ENCODE assay signal across 8 mouse cellular contexts in genomic region chr4:132309849-132310472, GRCm38 (mm10). TPM values are rescaled to one million over a fixed set of nuclear protein-coding genes. Genes with fewer than 3 reads are reported as not detected.
DNase-seq lines count a peak whose midpoint lies in the region; ATAC-seq and TF ChIP-seq lines count a peak whose summit lies in the region.

No protein-coding gene starts in this region.

- peaks cover 55% of the 10 kb centered on the region for H3K36me3 ChIP-seq in C2C12 (ENCODE audit: control insufficient read depth, insufficient read depth)
- peaks cover 40% of the 10 kb centered on the region for H3K36me3 ChIP-seq in heart, embryonic 15.5 days
- peaks cover 22% of the 10 kb centered on the region for H3K36me3 ChIP-seq in lung, embryonic 16.5 days (ENCODE audit: control insufficient read depth, insufficient read depth, low read length)

- H3K79me2 ChIP-seq in C2C12 (ENCODE audit: control insufficient read depth, insufficient read depth): peaks cover 30% of the 10 kb centered on the region

- TF ChIP-seq CTCF in C2C12 (IDR thresholded peaks at IDR 0.05; ENCODE audit: control insufficient read depth, insufficient read depth, insufficient read length): no peak

- peak; percentile 41; the same call in 1 of the 2 replicates for ATAC-seq in heart, embryonic 15.5 days (replicated peaks; ENCODE audit: insufficient number of reproducible peaks, insufficient read depth, low FRiP score, low read depth)
- peak; percentile 21; the same call in 1 of the 2 replicates for ATAC-seq in lung, embryonic 16.5 days (ENCODE audit: low read depth)
- peak; percentile 42; the same call in 1 of the 2 replicates for ATAC-seq in neutrophil, adult 5-6 weeks (ENCODE audit: extremely low read depth, insufficient number of reproducible peaks, low FRiP score, poor library complexity, severe bottlenecking)

- 32% methylated on average over 10 of the region's 10 CpGs for WGBS in heart, embryonic 15.5 days
- WGBS in lung, embryonic 16.5 days: 20% methylated on average over 10 of the region's 10 CpGs

- H3K4me1 ChIP-seq in heart, embryonic 15.5 days (replicated peaks): peaks cover 15% of the 10 kb centered on the region
- H3K4me1 ChIP-seq in lung, embryonic 16.5 days (replicated peaks; ENCODE audit: control insufficient read depth, insufficient read depth, low read length): peaks cover 9% of the 10 kb centered on the region

- H3ac ChIP-seq in C2C12 (ENCODE audit: control insufficient read depth, insufficient read length, low read depth): peak overlapping the region; percentile 92

- peak overlapping the region; percentile 97 for H3K4me3 ChIP-seq in C2C12 (ENCODE audit: insufficient read depth, poor library complexity, severe bottlenecking)
- H3K4me3 ChIP-seq in heart, embryonic 15.5 days: peak overlapping the region; percentile 74
- peak overlapping the region; percentile 78 for H3K4me3 ChIP-seq in lung, embryonic 16.5 days (ENCODE audit: low read length)

- peaks cover 21% of the 10 kb centered on the region for H3K79me3 ChIP-seq in C2C12 (ENCODE audit: low read depth)

- DNase-seq in MN1 (ENCODE audit: low spot score): peak; percentile 45
- peak; percentile 47 for DNase-seq in embryo, embryonic 9.5 days (ENCODE audit: extremely low spot score)
- DNase-seq in kidney, postnatal 14 days: peak; percentile 59
- DNase-seq in testis, postnatal 14 days (ENCODE audit: low spot score): no peak

- H3K4me2 ChIP-seq in heart, embryonic 15.5 days: peak overlapping the region; percentile 71
- H3K4me2 ChIP-seq in lung, embryonic 16.5 days (ENCODE audit: low read depth, low read length): peak overlapping the region; percentile 81

- no peaks in the 10 kb centered on the region for H3K27me3 ChIP-seq in C2C12 (ENCODE audit: control insufficient read depth, insufficient read depth, insufficient read length)
- no peaks in the 10 kb centered on the region for H3K27me3 ChIP-seq in heart, embryonic 15.5 days
- H3K27me3 ChIP-seq in lung, embryonic 16.5 days (ENCODE audit: control insufficient read depth, insufficient read depth, low read depth, low read length): no peaks in the 10 kb centered on the region

- H3K9ac ChIP-seq in heart, embryonic 15.5 days: peak overlapping the region; percentile 75
- peak overlapping the region; percentile 88 for H3K9ac ChIP-seq in lung, embryonic 16.5 days (ENCODE audit: low read length)

- H3K27ac ChIP-seq in heart, embryonic 15.5 days: peak overlapping the region; percentile 89
- no peak overlapping the region for H3K27ac ChIP-seq in lung, embryonic 16.5 days (ENCODE audit: low read length)

- H3K9me3 ChIP-seq in heart, embryonic 15.5 days (replicated peaks): no peaks in the 10 kb centered on the region
- H3K9me3 ChIP-seq in lung, embryonic 16.5 days (ENCODE audit: control insufficient read depth, low read length): no peaks in the 10 kb centered on the region

TF ChIP-seq in C2C12, 6 proteins besides CTCF, POLR2A, EP300 and RAD21:
- no peak for TF ChIP-seq CEBPB (IDR thresholded peaks at IDR 0.05; ENCODE audit: low read depth)
- TF ChIP-seq USF1 (IDR thresholded peaks at IDR 0.05; ENCODE audit: low read depth): no peak
- no peak for TF ChIP-seq MAX (IDR thresholded peaks at IDR 0.05)
- TF ChIP-seq MYOG (IDR thresholded peaks at IDR 0.05; ENCODE audit: control insufficient read depth, extremely low read depth, insufficient read length): no peak
- TF ChIP-seq MYOD1 (IDR thresholded peaks at IDR 0.05; ENCODE audit: control insufficient read depth, insufficient read length, low read depth): no peak
- TF ChIP-seq FOSL1 (IDR thresholded peaks at IDR 0.05; ENCODE audit: insufficient read depth, low read length, poor library complexity, severe bottlenecking): no peak
TF ChIP-seq in C2C12: peak in this region for 0.

RNA-seq across cellular contexts. Expression of gene Rab42, which starts 6.8 kb away (rescaled TPM):
- polyA plus RNA-seq in C2C12 (2012; fragmentation: generic; extraction: Trizol): 0.42 TPM
- polyA plus RNA-seq in heart, embryonic 15.5 days (2015; fragmentation: Nextera tagmentation; extraction: Ambion mirVana): 1.5 and 2.0 TPM in 2 replicates
- polyA plus RNA-seq in lung, embryonic 16.5 days (2015; fragmentation: Nextera tagmentation; extraction: Ambion mirVana): 2.1 and 2.5 TPM in 2 replicates
- total RNA-seq in neutrophil, adult 5-6 weeks (2017): not detected in 2 replicates

RNA-seq across cellular contexts. Expression of gene Trnau1ap, which starts 19.4 kb away (rescaled TPM):
- polyA plus RNA-seq in C2C12 (2012; fragmentation: generic; extraction: Trizol): 55.1 TPM
- polyA plus RNA-seq in heart, embryonic 15.5 days (2015; fragmentation: Nextera tagmentation; extraction: Ambion mirVana): 63.4 and 71.3 TPM in 2 replicates
- polyA plus RNA-seq in lung, embryonic 16.5 days (2015; fragmentation: Nextera tagmentation; extraction: Ambion mirVana): 67.0 TPM in 2 replicates
- 24.9 and 29.7 TPM in 2 replicates for total RNA-seq in neutrophil, adult 5-6 weeks (2017)

RNA-seq across cellular contexts. Expression of gene Taf12, which starts 35.8 kb away (rescaled TPM):
- polyA plus RNA-seq in C2C12 (2012; fragmentation: generic; extraction: Trizol): 29.7 TPM
- 28.5 and 33.7 TPM in 2 replicates for polyA plus RNA-seq in heart, embryonic 15.5 days (2015; fragmentation: Nextera tagmentation; extraction: Ambion mirVana)
- 48.5 and 50.3 TPM in 2 replicates for polyA plus RNA-seq in lung, embryonic 16.5 days (2015; fragmentation: Nextera tagmentation; extraction: Ambion mirVana)
- total RNA-seq in neutrophil, adult 5-6 weeks (2017): 28.3 and 47.9 TPM in 2 replicates

RNA-seq across cellular contexts. Expression of gene Rcc1, which starts 43.4 kb away (rescaled TPM):
- 110 TPM for polyA plus RNA-seq in C2C12 (2012; fragmentation: generic; extraction: Trizol)
- 29.2 and 44.7 TPM in 2 replicates for polyA plus RNA-seq in heart, embryonic 15.5 days (2015; fragmentation: Nextera tagmentation; extraction: Ambion mirVana)
- polyA plus RNA-seq in lung, embryonic 16.5 days (2015; fragmentation: Nextera tagmentation; extraction: Ambion mirVana): 73.0 and 73.9 TPM in 2 replicates
- total RNA-seq in neutrophil, adult 5-6 weeks (2017): 3.3 and 7.9 TPM in 2 replicates

RNA-seq across cellular contexts. Expression of gene Gmeb1, which starts 48.6 kb away (rescaled TPM):
- 13.0 TPM for polyA plus RNA-seq in C2C12 (2012; fragmentation: generic; extraction: Trizol)
- 23.3 and 28.0 TPM in 2 replicates for polyA plus RNA-seq in heart, embryonic 15.5 days (2015; fragmentation: Nextera tagmentation; extraction: Ambion mirVana)
- polyA plus RNA-seq in lung, embryonic 16.5 days (2015; fragmentation: Nextera tagmentation; extraction: Ambion mirVana): 36.2 and 36.7 TPM in 2 replicates
- 29.1 and 37.3 TPM in 2 replicates for total RNA-seq in neutrophil, adult 5-6 weeks (2017)
